Mouse (Mus musculus) midbrain, embryonic 11.5 days (tissue): ENCODE measurements around the gene Tnpo1. TPM values are rescaled to one million over a fixed set of nuclear protein-coding genes. Genes with fewer than 3 reads are reported as not detected.

Experiments
- ATAC-seq: fragments of 200-750 bp; cut with Nextera tagmentation; 2 replicates; pipeline ENCODE4 v1.8.0; 2017; ENCODE audit warnings: moderate TSS enrichment, moderate library complexity; ENCODE audit not compliant: low FRiP score
- DNase-seq: peaks from one replicate; pipeline ENCODE4 v3.0.0; 2015; ENCODE audit warnings: low spot score; ENCODE audit errors: missing footprints
- H3K27ac ChIP-seq: fragments of 300-500 bp; sonication (generic); 2 replicates; pipeline ENCODE4 v1.5.1; 2014; ENCODE audit warnings: low read depth, low read length
- H3K27me3 ChIP-seq: fragments of 300-500 bp; sonication (generic); 2 replicates; pipeline ENCODE4 v1.6.1; 2014; ENCODE audit warnings: mild to moderate bottlenecking, low read length, moderate library complexity, mixed read lengths; ENCODE audit not compliant: control insufficient read depth, insufficient read depth
- H3K36me3 ChIP-seq: fragments of 300-500 bp; sonication (generic); 2 replicates; pipeline ENCODE4 v1.6.1; 2014; ENCODE audit warnings: mild to moderate bottlenecking, low read length, moderate library complexity, mixed read lengths; ENCODE audit not compliant: control insufficient read depth, insufficient read depth
- H3K4me1 ChIP-seq: fragments of 300-500 bp; sonication (generic); 2 replicates; pipeline ENCODE4 v1.6.1; 2014; ENCODE audit warnings: low read length; ENCODE audit not compliant: control insufficient read depth, insufficient read depth
- H3K4me2 ChIP-seq: fragments of 300-500 bp; sonication (generic); 2 replicates; pipeline ENCODE4 v1.6.1; 2014; ENCODE audit warnings: mild to moderate bottlenecking, moderate library complexity
- H3K4me3 ChIP-seq: fragments of 300-500 bp; sonication (generic); 2 replicates; pipeline ENCODE4 v1.5.1; 2014; ENCODE audit warnings: low read depth, low read length
- H3K9ac ChIP-seq: fragments of 300-500 bp; sonication (generic); 2 replicates; pipeline ENCODE4 v1.6.1; 2014; ENCODE audit warnings: low read length
- H3K9me3 ChIP-seq: fragments of 300-500 bp; sonication (generic); 2 replicates; pipeline ENCODE4 v1.6.1; 2016; ENCODE audit warnings: low read length; ENCODE audit not compliant: control insufficient read depth
- WGBS: fragments of 180-500 bp; shearing (Covaris S2); extraction: QIAGEN DNeasy Blood & Tissue Kit; methylation state at CpG from one replicate; pipeline ENCODE4 v1.1.7; 2014; 5-methylcytosine and 5-hydroxymethylcytosine counted together
- polyA plus RNA-seq: library from polyadenylated mRNA; unstranded; fragments of >200 nt; fragmentation: Nextera tagmentation; extraction: Ambion mirVana; gene quantifications from 2 replicates; pipeline ENCODE4 v1.2.1, GENCODE M21; 2014

The Tnpo1 gene
- polyA plus RNA-seq, 1 experiment from 2014 or later = 63.1 TPM

GRCm38 (mm10) chr13:98802957-98803356, 123.2 kb downstream of the Tnpo1 start:
- WGBS = 93% methylated on average over 3 of the region's 3 CpGs
- no peak for ATAC-seq
- H3K4me2 ChIP-seq = no peak overlapping the region
- no peak overlapping the region for H3K4me3 ChIP-seq
- H3K27ac ChIP-seq = no peak overlapping the region
- no peaks in the 10 kb centered on the region for H3K4me1 ChIP-seq
- H3K36me3 ChIP-seq = peaks cover 9% of the 10 kb centered on the region; the same call in 1 of the 2 replicates
- H3K27me3 ChIP-seq = no peaks in the 10 kb centered on the region
- H3K9me3 ChIP-seq = no peaks in the 10 kb centered on the region
- peak; percentile 12 for DNase-seq
- no peak overlapping the region for H3K9ac ChIP-seq

- Histone ChIP-seq H3K4me3 (no peak overlapping the region), H3K9me3 (no peaks in the 10 kb centered on the region), H3K27ac (no peak overlapping the region), H3K4me2 (no peak overlapping the region), H3K4me1 (no peaks in the 10 kb centered on the region), H3K9ac (no peak overlapping the region), H3K27me3 (no peaks in the 10 kb centered on the region), H3K36me3 (peaks cover 8% of the 10 kb centered on the region; the same call in 1 of the 2 replicates)
- no peak for DNase-seq
- WGBS = 89% methylated on average over 3 of the region's 3 CpGs
- no peak for ATAC-seq
These were observed 130.7 kb downstream of the Tnpo1 start for GRCm38 (mm10) chr13:98795511-98795910.

DNA sequence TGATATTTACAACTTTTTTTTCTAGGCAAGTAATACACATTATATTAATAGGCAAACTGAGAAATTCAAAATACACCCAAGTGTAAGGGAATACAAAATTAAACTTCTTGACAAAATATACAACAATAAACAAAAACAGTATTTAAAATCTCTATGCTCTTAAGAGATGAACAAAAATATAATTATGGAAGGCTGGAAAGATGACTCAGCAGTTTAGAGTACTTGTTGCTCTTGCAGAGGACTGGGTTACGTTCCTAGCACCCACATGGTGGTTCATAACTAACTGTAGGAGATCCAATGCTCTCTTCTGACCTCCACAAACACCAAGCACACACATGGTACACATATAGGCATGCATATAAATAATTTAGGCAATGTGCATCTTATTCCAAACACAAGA, 133.3 kb downstream of the Tnpo1 start:
- ATAC-seq (no peak), DNase-seq (no peak)
- no peaks in the 10 kb centered on the region for H3K27me3 ChIP-seq
- no peak overlapping the region for H3K4me2 ChIP-seq
- H3K4me3 ChIP-seq = no peak overlapping the region
- no peak overlapping the region for H3K27ac ChIP-seq
- 93% methylated on average over 1 of the region's 1 CpGs for WGBS
- no peaks in the 10 kb centered on the region for H3K9me3 ChIP-seq
- no peaks in the 10 kb centered on the region for H3K4me1 ChIP-seq
- no peak overlapping the region for H3K9ac ChIP-seq
- H3K36me3 ChIP-seq = peaks cover 2% of the 10 kb centered on the region; the same call in 1 of the 2 replicates

DNA sequence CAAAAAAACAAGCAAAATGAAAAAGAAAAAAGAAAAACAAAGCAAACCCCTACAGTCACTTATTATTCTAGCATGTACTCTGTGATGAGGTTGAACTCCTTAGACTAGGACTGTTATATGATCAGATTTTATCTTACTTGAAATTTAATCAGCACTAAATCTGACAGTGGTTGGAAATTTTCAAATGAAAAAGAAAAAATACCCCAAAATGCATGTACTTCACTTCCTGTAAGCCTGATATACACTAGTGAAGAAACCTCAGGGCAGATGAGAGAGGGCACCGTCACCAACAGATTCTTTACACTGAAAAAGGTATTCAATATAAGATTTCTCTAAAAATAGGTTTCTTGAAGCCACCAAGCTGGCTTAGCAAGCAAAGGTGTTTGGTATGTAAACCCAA, 134.5 kb downstream of the Tnpo1 start:
- Histone ChIP-seq H3K9me3 (no peaks in the 10 kb centered on the region), H3K27ac (no peak overlapping the region), H3K4me2 (no peak overlapping the region), H3K9ac (no peak overlapping the region), H3K27me3 (no peaks in the 10 kb centered on the region), H3K4me3 (no peak overlapping the region), H3K4me1 (no peaks in the 10 kb centered on the region), H3K36me3 (no peaks in the 10 kb centered on the region; the same call in 1 of the 2 replicates)
- DNase-seq = no peak
- no peak for ATAC-seq
- 100% methylated on average over 1 of the region's 1 CpGs for WGBS

Other genes with a start within 250 kb of the Tnpo1 start
- not detected in 2 replicates for gene Tmem171, start 231.6 kb downstream of the Tnpo1 start, polyA plus RNA-seq
- 23.4 and 28.9 TPM in 2 replicates for gene Fcho2, start 110.9 kb downstream of the Tnpo1 start, polyA plus RNA-seq
- gene 1700024P04Rik, start 58.2 kb upstream of the Tnpo1 start, polyA plus RNA-seq = not detected in 2 replicates